Mouse (Mus musculus): ENCODE measurements at regions not wholly inside any gene's neighbourhood (a gene's known extent, or its start where the extent isn't known, plus 50 kb on each side); places are given as distances from the start of the nearest gene placed in this dataset.

DNA sequence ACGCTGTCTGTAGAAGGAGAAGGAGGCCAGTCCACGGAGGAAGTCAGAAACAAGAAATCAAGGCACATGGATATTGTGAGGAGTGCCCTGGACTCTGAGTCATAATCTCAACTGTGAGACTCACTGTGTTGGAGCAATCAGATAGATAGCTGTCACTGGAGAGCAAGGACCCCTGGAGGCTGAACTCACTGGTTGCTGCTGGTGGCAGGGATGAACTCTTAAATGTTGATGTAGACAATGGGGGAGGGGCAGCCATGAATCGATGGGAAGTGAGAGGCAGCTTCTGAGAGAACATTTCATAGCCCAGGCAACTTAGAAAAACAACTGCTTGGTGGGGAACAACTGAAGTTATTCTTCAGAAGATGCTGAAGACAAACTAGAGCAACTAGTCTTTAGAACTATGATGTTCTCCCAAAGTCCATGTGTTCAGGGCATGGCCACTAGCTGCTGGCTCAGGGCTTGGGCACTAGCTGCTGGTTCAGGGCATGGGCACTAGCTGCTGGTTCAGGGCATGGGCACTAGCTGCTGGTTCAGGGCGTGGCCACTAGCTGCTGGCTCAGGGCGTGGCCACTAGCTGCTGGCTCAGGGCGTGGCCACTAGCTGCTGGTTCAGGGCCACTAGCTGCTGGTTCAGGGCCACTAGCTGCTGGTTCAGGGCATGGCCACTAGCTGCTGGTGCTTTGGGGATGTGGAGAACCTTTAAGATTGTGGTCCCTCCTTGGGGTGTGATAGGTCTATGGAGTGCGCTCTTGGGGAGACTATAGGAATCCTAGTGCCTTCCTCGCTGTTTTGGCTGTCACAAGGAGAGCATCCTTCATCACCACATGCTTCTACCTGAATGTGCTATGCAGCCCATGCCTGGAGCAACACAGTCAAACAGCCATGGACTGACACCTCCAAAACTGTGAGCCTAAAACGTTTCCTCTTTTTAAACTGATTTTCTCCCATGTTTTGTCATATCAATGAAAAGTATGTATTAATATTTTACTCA lies 905.7 kb upstream of the Car8 start:
- Histone ChIP-seq H3K4me3 (replicated peaks) (no peak overlapping the region), H3K4me1 (peaks cover 8% of the 10 kb centered on the region), H3K9me3 (replicated peaks) (no peaks in the 10 kb centered on the region), H3K4me2 (no peak overlapping the region), H3K9ac (no peak overlapping the region), H3K27me3 (no peaks in the 10 kb centered on the region), H3K36me3 (no peaks in the 10 kb centered on the region), H3K27ac (no peak overlapping the region)
- WGBS = 89% methylated on average over 9 of the region's 9 CpGs
- ATAC-seq (replicated peaks; ENCODE audit: low FRiP score) = no peak

GRCm38 (mm10) chr4:9143087-9143486 lies 904.2 kb upstream of the Car8 start:
- no peak for ATAC-seq (replicated peaks; ENCODE audit: low FRiP score)
- Histone ChIP-seq H3K27ac (no peak overlapping the region), H3K36me3 (no peaks in the 10 kb centered on the region), H3K27me3 (no peaks in the 10 kb centered on the region), H3K4me1 (peaks cover 8% of the 10 kb centered on the region), H3K9me3 (replicated peaks) (no peaks in the 10 kb centered on the region), H3K9ac (no peak overlapping the region), H3K4me2 (no peak overlapping the region), H3K4me3 (replicated peaks) (no peak overlapping the region)
- WGBS = 93% methylated on average over 3 of the region's 3 CpGs

- Histone ChIP-seq H3K4me3 (replicated peaks) (no peak overlapping the region), H3K9ac (no peak overlapping the region), H3K9me3 (replicated peaks) (no peaks in the 10 kb centered on the region), H3K4me2 (no peak overlapping the region), H3K4me1 (no peaks in the 10 kb centered on the region), H3K27me3 (no peaks in the 10 kb centered on the region), H3K36me3 (no peaks in the 10 kb centered on the region), H3K27ac (no peak overlapping the region)
- no peak for ATAC-seq (replicated peaks; ENCODE audit: low FRiP score)
- 89% methylated on average over 16 of the region's 16 CpGs for WGBS
Measured at GRCm38 (mm10) chr4:9141946-9142683, 903.3 kb upstream of the Car8 start.

- no peak for ATAC-seq (replicated peaks; ENCODE audit: low FRiP score)
- peaks cover 8% of the 10 kb centered on the region for H3K4me1 ChIP-seq
- no peak overlapping the region for H3K27ac ChIP-seq
- WGBS = 83% methylated on average over 3 of the region's 3 CpGs
- no peaks in the 10 kb centered on the region for H3K36me3 ChIP-seq
- no peaks in the 10 kb centered on the region for H3K27me3 ChIP-seq
- no peak overlapping the region for H3K4me3 ChIP-seq (replicated peaks)
- no peak overlapping the region for H3K9ac ChIP-seq
- H3K9me3 ChIP-seq (replicated peaks) = no peaks in the 10 kb centered on the region
- H3K4me2 ChIP-seq = no peak overlapping the region
Measured at GRCm38 (mm10) chr4:9140691-9141090, 901.9 kb upstream of the Car8 start.

DNA sequence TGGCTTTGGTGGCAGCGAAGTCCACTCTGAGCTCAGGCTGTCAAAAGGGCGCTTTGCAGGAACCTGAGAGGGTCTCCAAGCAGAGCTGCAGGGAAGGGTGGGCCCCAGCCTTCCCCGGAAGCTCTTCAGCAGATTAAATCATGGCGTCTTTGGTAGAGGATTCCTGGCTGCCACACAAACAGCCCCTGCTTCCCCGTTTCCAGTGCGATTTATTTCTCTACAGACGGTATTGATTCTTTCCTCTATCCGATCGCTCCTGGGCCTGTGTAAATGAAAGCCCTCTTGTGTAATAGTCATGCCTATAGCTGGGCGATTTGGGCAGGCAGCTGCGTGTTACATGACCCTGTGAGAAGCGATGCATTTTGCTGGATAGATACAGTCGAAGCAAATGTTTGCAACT lies 897.8 kb upstream of the Car8 start:
- H3K27ac ChIP-seq = no peak overlapping the region
- H3K36me3 ChIP-seq = no peaks in the 10 kb centered on the region
- no peak for ATAC-seq (replicated peaks; ENCODE audit: low FRiP score)
- peaks cover 10% of the 10 kb centered on the region for H3K4me1 ChIP-seq
- 63% methylated on average over 13 of the region's 13 CpGs for WGBS
- H3K4me2 ChIP-seq = peak overlapping the region; percentile 66
- no peaks in the 10 kb centered on the region for H3K9me3 ChIP-seq (replicated peaks)
- peak overlapping the region; percentile 30; the same call in 1 of the 2 replicates for H3K4me3 ChIP-seq (replicated peaks)
- H3K27me3 ChIP-seq = no peaks in the 10 kb centered on the region
- H3K9ac ChIP-seq = no peak overlapping the region

GRCm38 (mm10) chr4:9136188-9136569 lies 897.3 kb upstream of the Car8 start:
- no peak overlapping the region for H3K9ac ChIP-seq

GRCm38 (mm10) chr4:9135481-9136187 lies 896.8 kb upstream of the Car8 start:
- H3K4me1 ChIP-seq = peaks cover 16% of the 10 kb centered on the region
- peak; percentile 84 for ATAC-seq (replicated peaks; ENCODE audit: low FRiP score)
- WGBS = 9% methylated on average over 21 of the region's 21 CpGs

More at GRCm38 (mm10) chr4:9136188-9136569, 897.3 kb upstream of the Car8 start:
- Histone ChIP-seq H3K4me1 (peaks cover 10% of the 10 kb centered on the region), H3K27me3 (no peaks in the 10 kb centered on the region), H3K4me3 (replicated peaks) (peak overlapping the region; percentile 30), H3K9me3 (replicated peaks) (no peaks in the 10 kb centered on the region), H3K4me2 (peak overlapping the region; percentile 66), H3K27ac (no peak overlapping the region), H3K36me3 (no peaks in the 10 kb centered on the region)
- WGBS = 19% methylated on average over 10 of the region's 10 CpGs
- peak; percentile 61 for ATAC-seq (replicated peaks; ENCODE audit: low FRiP score)

DNA sequence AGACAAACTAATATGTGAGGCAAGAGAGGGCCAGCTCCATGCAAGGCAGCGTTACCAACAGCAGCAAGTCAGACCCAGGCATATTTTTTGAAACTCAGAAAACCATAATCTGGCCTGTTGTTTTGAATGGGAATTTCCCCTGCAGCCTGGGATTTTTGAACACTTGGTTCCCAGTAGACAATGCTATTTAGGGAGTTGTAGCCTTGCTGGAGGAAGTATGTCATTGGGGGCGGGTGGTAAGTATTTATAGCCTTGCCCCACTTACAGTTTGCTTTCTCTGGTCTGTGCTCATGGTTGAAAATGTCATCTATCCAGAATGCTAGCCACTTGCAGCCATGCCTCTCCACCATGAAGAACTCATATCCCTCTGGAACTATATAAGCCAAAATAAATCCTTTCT lies 894.9 kb upstream of the Car8 start:
- H3K9ac ChIP-seq = no peak overlapping the region
- H3K4me1 ChIP-seq = peaks cover 17% of the 10 kb centered on the region

More at GRCm38 (mm10) chr4:9135481-9136187, 896.8 kb upstream of the Car8 start:
- peak overlapping the region; percentile 66 for H3K4me2 ChIP-seq
- H3K9me3 ChIP-seq (replicated peaks) = no peaks in the 10 kb centered on the region
- H3K27ac ChIP-seq = no peak overlapping the region
- H3K36me3 ChIP-seq = no peaks in the 10 kb centered on the region
- no peaks in the 10 kb centered on the region for H3K27me3 ChIP-seq
- H3K4me3 ChIP-seq (replicated peaks) = peak overlapping the region; percentile 30
- no peak overlapping the region for H3K9ac ChIP-seq

DNA sequence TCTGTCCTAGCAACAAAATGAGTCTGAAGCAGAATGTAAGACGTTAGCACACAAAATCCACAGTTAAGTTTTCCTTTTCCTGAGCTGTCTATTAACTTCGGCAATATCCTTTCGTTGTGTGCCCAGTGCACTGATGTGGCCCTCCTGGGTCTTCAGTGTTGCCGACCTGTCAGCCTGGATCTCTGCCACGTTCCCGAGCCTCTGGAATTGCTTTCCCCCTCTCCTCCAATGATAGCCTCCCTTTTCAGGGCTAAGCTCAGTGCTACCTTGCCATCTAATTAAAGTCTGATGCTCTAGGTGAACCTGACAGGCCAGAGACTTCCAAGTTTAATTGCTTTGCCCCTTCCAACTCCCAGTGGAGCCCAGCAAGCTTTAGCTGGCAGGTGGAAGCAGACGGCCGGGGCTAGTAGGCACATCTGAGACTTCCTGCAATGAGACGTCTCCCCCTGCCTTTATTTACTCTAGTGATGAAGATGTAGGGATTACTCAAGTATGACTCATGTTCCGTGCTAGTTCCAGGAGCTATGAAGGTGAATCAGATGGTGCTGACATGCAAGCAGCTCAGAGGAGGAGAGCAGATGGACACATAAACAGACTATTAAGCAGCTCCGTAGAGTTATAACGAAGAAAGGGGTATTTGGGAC lies 894.3 kb upstream of the Car8 start:
- WGBS = 60% methylated on average over 12 of the region's 12 CpGs
- H3K9ac ChIP-seq = no peak overlapping the region
- no peaks in the 10 kb centered on the region for H3K9me3 ChIP-seq (replicated peaks)
- ATAC-seq (replicated peaks; ENCODE audit: low FRiP score) = no peak
- no peak overlapping the region for H3K4me2 ChIP-seq
- H3K4me3 ChIP-seq (replicated peaks) = no peak overlapping the region
- no peaks in the 10 kb centered on the region for H3K27me3 ChIP-seq
- H3K36me3 ChIP-seq = no peaks in the 10 kb centered on the region
- no peak overlapping the region for H3K27ac ChIP-seq
- peaks cover 17% of the 10 kb centered on the region for H3K4me1 ChIP-seq

More for the DNA sequence above, 894.9 kb upstream of the Car8 start:
- Histone ChIP-seq H3K27me3 (no peaks in the 10 kb centered on the region), H3K4me2 (no peak overlapping the region), H3K9me3 (replicated peaks) (no peaks in the 10 kb centered on the region), H3K27ac (no peak overlapping the region), H3K36me3 (no peaks in the 10 kb centered on the region), H3K4me3 (replicated peaks) (no peak overlapping the region)
- 72% methylated on average over 2 of the region's 2 CpGs for WGBS
- no peak for ATAC-seq (replicated peaks; ENCODE audit: low FRiP score)

DNA sequence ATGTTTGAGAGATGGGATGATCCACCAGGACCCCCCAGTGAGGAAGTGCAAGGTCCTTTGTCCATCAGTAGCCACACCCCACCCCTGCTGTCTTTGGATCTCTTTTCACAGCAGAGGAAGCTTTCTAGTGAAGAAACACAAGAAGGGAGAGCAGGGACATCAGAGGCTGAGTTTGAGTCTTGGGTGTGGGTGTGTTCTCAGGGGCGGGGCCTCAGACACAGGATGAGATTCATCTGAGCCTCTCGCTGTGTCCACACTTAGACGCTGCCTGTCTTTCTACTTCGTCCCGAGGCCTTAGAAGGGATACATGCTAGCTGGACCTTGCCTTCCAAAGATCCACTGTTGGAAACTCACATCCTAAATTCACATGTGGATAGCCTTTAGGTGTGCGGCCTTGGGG lies 893.5 kb upstream of the Car8 start:
- no peak overlapping the region for H3K4me3 ChIP-seq (replicated peaks)
- no peak overlapping the region for H3K4me2 ChIP-seq
- no peak overlapping the region for H3K27ac ChIP-seq
- WGBS = 83% methylated on average over 6 of the region's 6 CpGs
- H3K4me1 ChIP-seq = peaks cover 17% of the 10 kb centered on the region
- no peak for ATAC-seq (replicated peaks; ENCODE audit: low FRiP score)
- no peaks in the 10 kb centered on the region for H3K36me3 ChIP-seq
- H3K27me3 ChIP-seq = no peaks in the 10 kb centered on the region
- no peak overlapping the region for H3K9ac ChIP-seq
- H3K9me3 ChIP-seq (replicated peaks) = no peaks in the 10 kb centered on the region

DNA sequence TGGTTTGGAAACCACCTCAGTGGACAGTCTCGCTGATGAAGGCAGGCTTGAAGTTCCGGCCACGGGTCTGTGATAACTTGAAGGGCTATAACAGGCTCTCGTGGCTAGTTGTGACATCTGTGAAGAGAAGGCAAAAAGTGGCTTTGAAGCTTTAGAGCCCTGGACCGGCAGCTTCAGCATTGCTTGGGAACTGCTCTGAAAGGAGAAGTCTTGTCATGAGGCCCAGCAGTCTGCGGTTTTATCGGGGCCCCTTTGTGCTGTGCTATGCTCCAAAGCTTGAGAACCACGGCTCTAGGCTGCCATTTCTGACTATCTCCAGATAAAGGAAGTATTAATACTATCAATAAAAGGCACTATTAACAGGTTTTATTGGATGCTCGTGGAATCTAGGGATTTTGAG lies 892.8 kb upstream of the Car8 start:
- no peak overlapping the region for H3K9ac ChIP-seq
- peaks cover 16% of the 10 kb centered on the region for H3K4me1 ChIP-seq
- H3K27me3 ChIP-seq = no peaks in the 10 kb centered on the region
- no peak for ATAC-seq (replicated peaks; ENCODE audit: low FRiP score)
- 74% methylated on average over 9 of the region's 9 CpGs for WGBS
- H3K36me3 ChIP-seq = no peaks in the 10 kb centered on the region
- H3K4me2 ChIP-seq = no peak overlapping the region
- H3K4me3 ChIP-seq (replicated peaks) = no peak overlapping the region
- H3K9me3 ChIP-seq (replicated peaks) = no peaks in the 10 kb centered on the region
- H3K27ac ChIP-seq = no peak overlapping the region

Data from kidney, embryonic 15.5 days (tissue).